Mouse (Mus musculus) large intestine, adult 2 months (tissue): Measurements from ENCODE around the gene Sbk2. TPM values are rescaled to one million over a fixed set of nuclear protein-coding genes. Genes with fewer than 3 reads are reported as not detected.
"Not testable (repeated sequence)": the region's sequence is repeated elsewhere in the genome, so short reads cannot be mapped to it uniquely, and the experiment has no call there.

Experiments
- DNase-seq: peaks from one replicate; pipeline ENCODE4 v3.0.0-alpha.2; 2012; ENCODE audit warnings: low read depth, low spot score
- WGBS: fragments of 180-500 bp; shearing (Covaris S2); methylation state at CpG from one replicate; pipeline ENCODE4 v1.1.7; 2018; 5-methylcytosine and 5-hydroxymethylcytosine counted together
- polyA plus RNA-seq: library from polyadenylated mRNA; depleted of rRNA; stranded (reverse); fragments of >200 nt; gene quantifications from 2 replicates; pipeline ENCODE4 v1.2.3, GENCODE M21; 2012; rRNA removed

The Sbk2 gene
- 0.06 and 0.18 TPM in 2 replicates for polyA plus RNA-seq

- 2% methylated on average over 10 of the region's 10 CpGs for WGBS
- no peak for DNase-seq
Observed at GRCm38 (mm10) chr7:4964272-4964671, at the start of gene Sbk2. Sbk2 (minus strand) TSS chr7:4964406.

- DNase-seq: no peak
- 90% methylated on average over 27 of the region's 27 CpGs for WGBS
Observed at GRCm38 (mm10) chr7:5012681-5013513, 48.7 kb upstream of the Sbk2 start.

- no peak for DNase-seq
- 97% methylated on average over 26 of the region's 26 CpGs for WGBS
Observed at GRCm38 (mm10) chr7:5008229-5008628, 44.0 kb upstream of the Sbk2 start.

- WGBS: 70% methylated on average over 8 of the region's 8 CpGs
- DNase-seq: not testable (repeated sequence)
Observed at GRCm38 (mm10) chr7:5002876-5003275, 38.7 kb upstream of the Sbk2 start.

DNA sequence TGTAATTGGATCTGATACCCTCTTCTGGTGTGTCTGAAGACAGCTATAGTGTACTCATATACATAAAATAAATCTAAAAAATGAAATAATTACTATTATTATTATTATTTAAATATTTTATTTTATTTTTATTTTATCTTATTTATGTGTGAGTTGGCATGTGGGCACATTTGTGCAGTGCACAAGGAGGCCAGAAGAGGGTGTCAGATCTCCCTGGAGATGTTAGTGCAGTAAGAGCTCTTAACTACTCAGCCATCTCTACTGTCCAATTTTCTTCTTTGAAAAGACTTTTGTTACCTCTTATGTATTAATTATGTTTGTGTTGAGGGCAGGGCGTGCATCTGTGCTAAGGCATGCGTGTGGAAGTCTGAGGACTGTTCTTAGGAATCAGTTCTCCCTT lies 35.7 kb upstream of the Sbk2 start:
- 45% methylated on average over 2 of the region's 2 CpGs for WGBS
- no peak for DNase-seq

- WGBS: 62% methylated on average over 8 of the region's 8 CpGs
- no peak for DNase-seq
Observed at GRCm38 (mm10) chr7:4996934-4997333, 32.7 kb upstream of the Sbk2 start.

GRCm38 (mm10) chr7:4996003-4996895 lies 32.0 kb upstream of the Sbk2 start, which contains the start of gene Zfp579:
Zfp579 (minus strand) TSS chr7:4996158.
- WGBS: 5% methylated on average over 23 of the region's 26 CpGs
- DNase-seq: peak; percentile 59

- 6% methylated on average over 19 of the region's 19 CpGs for WGBS
- DNase-seq: no peak
Observed at GRCm38 (mm10) chr7:4995268-4996002, 31.2 kb upstream of the Sbk2 start.

DNA sequence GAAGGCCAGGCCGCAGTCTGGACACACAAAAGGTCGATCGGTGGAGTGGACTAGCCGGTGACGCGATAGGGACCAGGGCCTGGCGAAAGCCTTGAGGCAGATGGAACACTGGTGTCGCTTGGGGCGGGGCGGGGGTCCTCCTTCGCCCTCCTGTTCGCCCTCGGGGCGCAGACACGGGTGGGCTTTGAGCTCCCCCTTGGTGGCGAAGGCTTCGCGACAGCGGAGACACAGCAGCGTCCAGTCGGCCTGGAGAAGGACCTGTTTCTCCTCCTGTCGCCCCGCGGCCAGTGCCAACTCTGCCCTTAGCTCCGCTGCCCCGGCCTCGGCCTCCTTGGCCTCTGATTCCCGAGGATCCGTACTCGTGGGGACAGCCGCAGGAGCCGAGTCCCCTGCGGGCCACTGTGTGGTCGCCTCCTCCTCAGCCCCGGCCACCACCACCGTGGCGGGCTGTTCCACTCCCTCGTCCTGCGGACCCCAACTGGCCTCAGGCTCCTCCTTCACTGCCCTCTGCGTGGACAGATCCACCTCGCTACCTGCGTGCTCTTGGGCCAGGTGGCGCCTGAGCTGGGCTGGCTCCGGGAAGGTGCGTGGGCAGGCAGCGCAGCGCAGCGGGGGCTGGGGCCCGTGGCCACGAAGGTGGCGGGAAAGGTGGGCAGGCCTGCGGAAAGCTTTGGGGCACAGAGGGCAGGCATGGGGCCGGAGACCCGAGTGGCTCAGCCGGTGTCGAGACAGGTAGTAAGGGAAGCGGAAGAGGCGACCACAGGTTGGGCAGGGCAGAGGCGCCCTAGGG lies 30.0 kb upstream of the Sbk2 start:
- no peak for DNase-seq
- 82% methylated on average over 59 of the region's 59 CpGs for WGBS

DNA sequence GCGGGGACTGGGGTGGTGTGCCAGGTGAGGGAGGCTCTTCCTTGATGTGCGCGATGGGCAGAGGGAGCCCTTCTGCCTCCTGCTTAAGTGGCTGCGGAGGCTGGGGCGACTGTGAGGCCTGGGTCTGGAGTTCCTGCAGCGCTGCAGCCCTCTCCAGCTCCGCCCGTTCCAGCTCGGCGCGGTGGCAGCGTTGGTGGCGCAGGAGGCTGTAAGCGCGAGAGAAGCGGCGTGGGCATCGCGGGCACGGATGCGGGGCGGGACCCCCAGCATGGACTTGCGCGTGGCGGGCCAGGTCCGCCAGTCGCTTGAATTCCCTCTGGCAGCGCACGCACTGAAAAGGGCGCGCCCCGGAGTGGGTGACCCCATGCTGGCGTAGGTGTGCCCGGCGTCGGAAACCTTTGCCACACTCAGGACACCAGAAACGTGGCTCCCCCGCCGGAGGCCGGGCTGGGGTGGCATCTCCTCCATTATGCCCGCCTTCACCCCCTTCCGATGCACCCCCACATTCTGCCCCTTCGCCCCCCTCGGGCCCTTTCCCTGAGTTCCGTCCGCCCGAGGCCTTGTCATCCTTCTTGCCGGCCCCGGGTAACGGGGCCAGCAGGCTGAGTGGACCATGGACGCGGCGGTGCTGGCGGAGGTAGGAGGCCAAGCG lies 29.3 kb upstream of the Sbk2 start:
- WGBS: 80% methylated on average over 51 of the region's 55 CpGs
- DNase-seq: no peak

DNA sequence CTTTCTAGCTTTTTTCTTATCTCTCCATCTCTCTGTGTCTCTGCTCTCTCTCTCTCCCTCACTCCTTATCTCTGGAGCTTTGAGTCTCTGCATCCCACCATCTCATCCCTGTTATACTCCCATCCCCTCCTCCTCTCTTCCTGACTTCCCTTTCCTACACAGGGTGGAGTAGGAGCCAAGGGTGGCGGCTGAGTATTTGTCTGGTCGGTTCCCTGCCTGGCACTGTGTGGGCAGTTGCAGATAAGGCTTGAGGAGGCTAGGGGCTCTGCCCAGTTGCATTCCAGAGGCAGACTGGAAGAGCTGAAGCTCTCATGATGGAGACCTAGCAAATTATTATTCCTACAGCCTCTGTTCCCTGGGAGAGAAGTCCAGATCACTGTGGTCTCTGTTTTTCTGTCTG lies 24.0 kb upstream of the Sbk2 start:
- 14% methylated on average over 2 of the region's 2 CpGs for WGBS
- no peak for DNase-seq

DNA sequence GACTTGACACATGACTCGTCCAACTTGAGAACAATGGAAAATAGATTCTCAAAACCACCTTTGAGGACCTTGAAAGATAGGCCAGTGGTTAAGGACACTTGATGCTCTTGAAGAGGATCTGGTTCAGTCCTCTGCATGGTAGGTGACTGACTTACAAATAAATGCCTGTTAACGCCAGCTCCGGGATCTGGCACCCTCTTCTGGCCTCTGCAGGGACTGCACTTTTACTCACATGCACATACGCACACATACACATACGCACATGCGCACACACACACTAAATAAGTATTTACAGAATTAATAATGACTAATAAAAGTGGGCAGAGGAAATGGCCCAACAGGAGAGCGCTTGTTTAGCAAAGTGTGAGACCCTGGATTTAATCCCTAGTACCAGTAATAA lies 12.6 kb upstream of the Sbk2 start:
- DNase-seq: no peak
- 92% methylated on average over 7 of the region's 7 CpGs for WGBS

DNA sequence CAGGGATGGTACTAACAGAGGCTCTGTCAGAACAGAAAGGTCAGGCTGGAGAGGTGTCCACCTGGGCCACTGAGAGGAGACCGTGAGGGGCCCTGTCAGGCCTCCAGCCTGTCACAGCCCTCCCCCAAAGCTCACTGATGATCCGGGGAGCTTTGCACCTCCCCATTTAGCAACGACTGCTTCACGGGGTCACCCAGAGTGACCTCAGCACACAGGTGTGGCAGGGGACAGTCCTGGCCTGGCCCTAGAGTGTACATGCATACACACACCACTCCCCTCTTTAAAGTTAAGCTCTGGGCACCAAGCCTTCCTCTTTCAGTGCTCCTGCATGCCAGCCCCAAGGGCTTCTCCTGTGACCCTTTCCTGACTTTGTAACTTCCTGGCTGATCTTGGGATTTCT lies 11.2 kb upstream of the Sbk2 start:
- WGBS: 23% methylated on average over 4 of the region's 4 CpGs
- no peak for DNase-seq

DNA sequence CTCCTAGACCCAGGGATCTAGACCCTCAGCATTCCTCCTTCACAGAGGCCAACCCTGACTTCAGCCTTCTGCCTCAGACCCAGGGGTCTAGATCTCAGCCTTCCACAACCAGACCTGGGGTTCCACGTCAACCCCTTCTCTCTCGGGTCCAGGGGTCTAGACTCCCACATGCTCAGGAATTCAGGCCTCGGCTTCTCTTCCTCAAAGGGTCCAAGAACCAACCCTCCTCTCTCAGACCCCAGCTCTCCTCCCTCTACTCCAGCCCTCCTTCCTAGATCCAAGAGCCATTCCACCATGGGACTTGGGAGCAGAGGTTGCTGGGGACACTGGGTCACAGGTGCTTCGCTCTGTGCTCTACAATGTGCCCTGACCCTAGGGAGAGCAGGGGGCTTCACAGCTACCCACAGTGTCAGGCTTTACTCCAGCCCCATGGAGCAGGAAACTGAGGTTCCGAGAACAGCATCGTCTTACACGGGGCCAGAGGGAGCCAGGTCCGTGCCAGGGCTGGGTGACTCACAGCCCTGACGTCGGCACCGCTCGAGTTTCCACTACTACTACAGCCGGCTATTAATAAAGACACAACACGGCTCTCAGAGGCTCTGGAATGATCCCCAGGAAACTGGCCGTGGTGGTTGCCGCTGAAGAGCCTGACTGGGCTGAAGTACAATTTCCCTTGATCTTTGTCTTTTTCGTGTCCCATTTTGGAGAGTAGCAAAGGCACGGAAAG lies 8.3 kb upstream of the Sbk2 start:
- 61% methylated on average over 18 of the region's 18 CpGs for WGBS
- no peak for DNase-seq

DNA sequence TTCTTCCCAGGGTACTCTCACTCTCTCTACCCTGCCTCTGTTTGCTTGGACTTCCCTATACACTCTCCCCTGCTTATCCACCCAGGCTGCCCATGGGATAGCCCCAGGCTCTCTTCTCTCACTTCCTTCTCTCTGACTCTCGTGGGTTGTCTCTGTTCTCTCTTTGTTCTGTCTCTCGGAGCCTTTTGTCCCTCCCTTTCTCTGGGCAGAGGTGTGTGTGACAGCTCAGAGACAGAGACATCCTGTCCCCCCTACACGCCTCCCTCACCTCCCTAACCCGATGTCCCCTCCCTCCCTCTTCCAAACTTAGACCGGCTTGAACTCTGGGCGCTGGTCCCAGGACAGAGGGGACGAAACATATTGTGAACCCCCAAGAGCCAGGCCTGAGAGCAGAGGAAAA lies 7.5 kb upstream of the Sbk2 start:
- no peak for DNase-seq
- 30% methylated on average over 7 of the region's 7 CpGs for WGBS

- no peak for DNase-seq
Observed at GRCm38 (mm10) chr7:4971068-4971467, 6.9 kb upstream of the Sbk2 start, which contains the start of gene Sbk3. Sbk3 (minus strand) TSS chr7:4971168.

GRCm38 (mm10) chr7:4964988-4965387 lies 782 bp upstream of the Sbk2 start:
- 73% methylated on average over 5 of the region's 5 CpGs for WGBS
- DNase-seq: no peak

More at GRCm38 (mm10) chr7:4971068-4971467, 6.9 kb upstream of the Sbk2 start, which contains the start of gene Sbk3:
- 43% methylated on average over 6 of the region's 6 CpGs for WGBS

- 42% methylated on average over 5 of the region's 5 CpGs for WGBS
Observed at GRCm38 (mm10) chr7:4963527-4963926, 679 bp downstream of the Sbk2 start.

More at GRCm38 (mm10) chr7:4963527-4963926, 679 bp downstream of the Sbk2 start:
- DNase-seq: no peak
